Mouse (Mus musculus): ENCODE results near the gene Epb41. TPM values are rescaled to one million over a fixed set of nuclear protein-coding genes. Genes with fewer than 3 reads are reported as not detected.

The Epb41 gene
- polyA plus RNA-seq, 2 experiments = 113 to 153 TPM

GRCm38 (mm10) chr4:132027167-132027566, 48.0 kb downstream of the Epb41 start:
- H3K27ac ChIP-seq = peak overlapping the region; percentile 79
- H3K36me3 ChIP-seq (replicated peaks; ENCODE audit: control insufficient read depth, insufficient read depth, low read depth) = peaks cover 27% of the 10 kb centered on the region
- DNase-seq (ENCODE audit: low read depth in 3 of 3, low spot score in 3 of 3) (peak in 1 of 3 experiments; percentile 70), ATAC-seq (ENCODE audit: insufficient read depth) (peak; percentile 81)
- peak overlapping the region; percentile 44 for H3K4me2 ChIP-seq (ENCODE audit: low read depth)
- H3K4me3 ChIP-seq (ENCODE audit: insufficient read depth in 1 of 2, low read depth in 2 of 2, low read length in 2 of 2) = no peak overlapping the region
- peaks cover 61 to 64% of the 10 kb centered on the region in 2 experiments for H3K4me1 ChIP-seq (replicated peaks; ENCODE audit: control insufficient read depth in 2 of 2, insufficient read depth in 2 of 2, low read length in 1 of 2)
- H3K9me3 ChIP-seq (ENCODE audit: control insufficient read depth, low read length) = no peaks in the 10 kb centered on the region
- TF ChIP-seq EP300 (IDR thresholded peaks at IDR 0.05; ENCODE audit: low read depth) (no peak; the same call in 1 of the 2 replicates), CTCF (IDR thresholded peaks at IDR 0.05; ENCODE audit: low read depth) (no peak)
- peak overlapping the region; percentile 61 for H3K9ac ChIP-seq (replicated peaks)
- no peaks in the 10 kb centered on the region for H3K27me3 ChIP-seq (ENCODE audit: control insufficient read depth, insufficient read depth, low read length)
- 24% methylated on average over 6 of the region's 6 CpGs for WGBS (ENCODE audit: insufficient replicate concordance)

GRCm38 (mm10) chr4:132025738-132026527, 49.2 kb downstream of the Epb41 start:
- Histone ChIP-seq H3K9ac (replicated peaks) (peak overlapping the region; percentile 49), H3K36me3 (replicated peaks; ENCODE audit: control insufficient read depth, insufficient read depth, low read depth) (peaks cover 32% of the 10 kb centered on the region), H3K27ac (peak overlapping the region; percentile 86), H3K4me1 (replicated peaks; ENCODE audit: control insufficient read depth in 2 of 2, insufficient read depth in 2 of 2, low read length in 1 of 2) (peaks cover 58 to 60% of the 10 kb centered on the region in 2 experiments), H3K9me3 (ENCODE audit: control insufficient read depth, low read length) (no peaks in the 10 kb centered on the region), H3K4me2 (ENCODE audit: low read depth) (peak overlapping the region; percentile 30), H3K4me3 (ENCODE audit: insufficient read depth in 1 of 2, low read depth in 2 of 2, low read length in 2 of 2) (no peak overlapping the region), H3K27me3 (ENCODE audit: control insufficient read depth, insufficient read depth, low read length) (no peaks in the 10 kb centered on the region)
- DNase-seq (ENCODE audit: low read depth in 3 of 3, low spot score in 3 of 3) (peak in 2 of 3 experiments; percentile 30 to 70), ATAC-seq (ENCODE audit: insufficient read depth) (peak; percentile 73)
- no peak for TF ChIP-seq CTCF (IDR thresholded peaks at IDR 0.05; ENCODE audit: low read depth)
- peak; percentile 79 for TF ChIP-seq EP300 (IDR thresholded peaks at IDR 0.05; ENCODE audit: low read depth)
- WGBS (ENCODE audit: insufficient replicate concordance) = 43% methylated on average over 5 of the region's 5 CpGs

- no peaks in the 10 kb centered on the region for H3K27me3 ChIP-seq (ENCODE audit: control insufficient read depth, insufficient read depth, low read length)
- no peak for ATAC-seq (ENCODE audit: insufficient read depth)
- H3K9ac ChIP-seq (replicated peaks) = peak overlapping the region; percentile 49
- DNase-seq (ENCODE audit: low read depth in 3 of 3, low spot score in 3 of 3) = no peak
- peak overlapping the region; percentile 86 for H3K27ac ChIP-seq
- H3K4me1 ChIP-seq (replicated peaks; ENCODE audit: control insufficient read depth in 2 of 2, insufficient read depth in 2 of 2, low read length in 1 of 2) = peaks cover 52 to 61% of the 10 kb centered on the region in 2 experiments
- H3K9me3 ChIP-seq (ENCODE audit: control insufficient read depth, low read length) = no peaks in the 10 kb centered on the region
- peaks cover 28% of the 10 kb centered on the region for H3K36me3 ChIP-seq (replicated peaks; ENCODE audit: control insufficient read depth, insufficient read depth, low read depth)
- 42% methylated on average over 2 of the region's 2 CpGs for WGBS (ENCODE audit: insufficient replicate concordance)
- no peak for TF ChIP-seq CTCF (IDR thresholded peaks at IDR 0.05; ENCODE audit: low read depth)
- TF ChIP-seq EP300 (IDR thresholded peaks at IDR 0.05; ENCODE audit: low read depth) = no peak
- peak overlapping the region; percentile 30 for H3K4me2 ChIP-seq (ENCODE audit: low read depth)
- H3K4me3 ChIP-seq (ENCODE audit: insufficient read depth in 1 of 2, low read depth in 2 of 2, low read length in 2 of 2) = no peak overlapping the region
These were observed 49.9 kb downstream of the Epb41 start for GRCm38 (mm10) chr4:132025264-132025663.

- H3K27ac ChIP-seq = peak overlapping the region; percentile 43
- ATAC-seq (ENCODE audit: insufficient read depth) (no peak), DNase-seq (ENCODE audit: low read depth in 3 of 3, low spot score in 3 of 3) (no peak)
- no peaks in the 10 kb centered on the region for H3K27me3 ChIP-seq (ENCODE audit: control insufficient read depth, insufficient read depth, low read length)
- H3K9ac ChIP-seq (replicated peaks) = no peak overlapping the region
- H3K36me3 ChIP-seq (replicated peaks; ENCODE audit: control insufficient read depth, insufficient read depth, low read depth) = peaks cover 22% of the 10 kb centered on the region
- H3K9me3 ChIP-seq (ENCODE audit: control insufficient read depth, low read length) = no peaks in the 10 kb centered on the region
- peaks cover 39 to 48% of the 10 kb centered on the region in 2 experiments for H3K4me1 ChIP-seq (replicated peaks; ENCODE audit: control insufficient read depth in 2 of 2, insufficient read depth in 2 of 2, low read length in 1 of 2)
- 90% methylated on average over 2 of the region's 2 CpGs for WGBS (ENCODE audit: insufficient replicate concordance)
- no peak overlapping the region for H3K4me3 ChIP-seq (ENCODE audit: insufficient read depth in 1 of 2, low read depth in 2 of 2, low read length in 2 of 2)
- TF ChIP-seq EP300 (IDR thresholded peaks at IDR 0.05; ENCODE audit: low read depth) (no peak), CTCF (IDR thresholded peaks at IDR 0.05; ENCODE audit: low read depth) (no peak)
- no peak overlapping the region for H3K4me2 ChIP-seq (ENCODE audit: low read depth)
These were observed 51.3 kb downstream of the Epb41 start for GRCm38 (mm10) chr4:132023816-132024215.

- Histone ChIP-seq H3K4me1 (replicated peaks; ENCODE audit: control insufficient read depth in 2 of 2, insufficient read depth in 2 of 2, low read length in 1 of 2) (peaks cover 31 to 42% of the 10 kb centered on the region in 2 experiments), H3K27me3 (ENCODE audit: control insufficient read depth, insufficient read depth, low read length) (no peaks in the 10 kb centered on the region), H3K4me2 (ENCODE audit: low read depth) (no peak overlapping the region), H3K36me3 (replicated peaks; ENCODE audit: control insufficient read depth, insufficient read depth, low read depth) (peaks cover 29% of the 10 kb centered on the region), H3K4me3 (ENCODE audit: insufficient read depth in 1 of 2, low read depth in 2 of 2, low read length in 2 of 2) (no peak overlapping the region), H3K9ac (replicated peaks) (no peak overlapping the region), H3K9me3 (ENCODE audit: control insufficient read depth, low read length) (no peaks in the 10 kb centered on the region), H3K27ac (no peak overlapping the region)
- 92% methylated on average over 4 of the region's 4 CpGs for WGBS (ENCODE audit: insufficient replicate concordance)
- DNase-seq (ENCODE audit: low read depth in 3 of 3, low spot score in 3 of 3) (no peak), ATAC-seq (ENCODE audit: insufficient read depth) (no peak)
- TF ChIP-seq CTCF (IDR thresholded peaks at IDR 0.05; ENCODE audit: low read depth) (peak; percentile 74), EP300 (IDR thresholded peaks at IDR 0.05; ENCODE audit: low read depth) (no peak)
These were observed 52.5 kb downstream of the Epb41 start for GRCm38 (mm10) chr4:132022639-132023038.
